Mouse (Mus musculus) layer of hippocampus, adult 2 months (tissue): ENCODE measurements around the gene Ralgps1. TPM values are rescaled to one million over a fixed set of nuclear protein-coding genes. Genes with fewer than 3 reads are reported as not detected.
A peak's percentile ranks its signal among the peaks of the same experiment; 100 is the strongest.

Experiments used
- DNase-seq, 2 experiments: peaks; one replicate each; pipeline ENCODE4 v3.0.0; 2022; ENCODE audit warnings: low spot score in 2 of 2
- H3K27ac ChIP-seq: fragments of 200-600 bp; 2 replicates; pipeline ENCODE4 v1.8.1; 2022
- H3K4me3 ChIP-seq: fragments of 200-600 bp; 2 replicates; pipeline ENCODE4 v1.8.1; 2022; ENCODE audit warnings: mild to moderate bottlenecking
- CTCF ChIP-seq: fragments of 200-600 bp; conservative IDR thresholded peaks from 2 replicates; pipeline ENCODE4 v1.8.1; 2022; ENCODE audit warnings: antibody characterized with exemption, mild to moderate bottlenecking, moderate library complexity
- long read RNA-seq, 2 experiments: library from polyadenylated mRNA; stranded (forward); transcript quantifications; one replicate each; pipeline ENCODE4 v2.0.0; 2021; ENCODE audit warnings: borderline mapping rate in 2 of 2
- total RNA-seq, 2 experiments: library from RNA; stranded (reverse); gene quantifications; 2 replicates each; pipeline ENCODE4 v1.2.3; 2021

Gene Ralgps1
- total RNA-seq, result 10 to 100 TPM; 68.2 TPM
- long read RNA-seq, experiment 1, full-length matches to known transcripts, result 9 of 29 reads
- long read RNA-seq, experiment 1, partial matches to known transcripts, result 2 of 29 reads
- long read RNA-seq, experiment 1, other reads (novel, unspliced or antisense), result 18 of 29 reads
- long read RNA-seq, experiment 2, full-length matches to known transcripts, result 14 of 41 reads
- long read RNA-seq, experiment 2, partial matches to known transcripts, result 5 of 41 reads
- long read RNA-seq, experiment 2, other reads (novel, unspliced or antisense), result 22 of 41 reads

GRCm38 (mm10) chr2:33370777-33371647, at the start of gene Ralgps1:
TSS of gene Ralgps1 (minus strand) at chr2:33371486.
- peak within 1 kb of the TSS; percentile 89 for H3K4me3 ChIP-seq
- no peak for TF ChIP-seq CTCF
- peak; percentile 95 to 98 for DNase-seq
- H3K27ac ChIP-seq, result peak within 1 kb of the TSS; percentile 99

- DNase-seq, result no peak
- TF ChIP-seq CTCF, result no peak
- H3K27ac ChIP-seq, result no peak overlapping the region
- H3K4me3 ChIP-seq, result no peak overlapping the region
Observed at GRCm38 (mm10) chr2:33417454-33417853, 46.2 kb upstream of the Ralgps1 start.

- no peak for DNase-seq
- H3K4me3 ChIP-seq, result no peak overlapping the region
- no peak for TF ChIP-seq CTCF
- no peak overlapping the region for H3K27ac ChIP-seq
Observed at GRCm38 (mm10) chr2:33414019-33414418, 42.7 kb upstream of the Ralgps1 start.

GRCm38 (mm10) chr2:33412111-33412510, 40.8 kb upstream of the Ralgps1 start:
- no peak overlapping the region for H3K4me3 ChIP-seq
- H3K27ac ChIP-seq, result no peak overlapping the region
- no peak for TF ChIP-seq CTCF
- DNase-seq, result no peak

GRCm38 (mm10) chr2:33403511-33404003, 32.3 kb upstream of the Ralgps1 start:
- DNase-seq, result no peak

GRCm38 (mm10) chr2:33402638-33403037, 31.4 kb upstream of the Ralgps1 start:
- DNase-seq, result no peak
- TF ChIP-seq CTCF, result no peak
- Histone ChIP-seq H3K27ac (no peak overlapping the region), H3K4me3 (no peak overlapping the region)

More at GRCm38 (mm10) chr2:33403511-33404003, 32.3 kb upstream of the Ralgps1 start:
- TF ChIP-seq CTCF, result no peak
- H3K4me3 ChIP-seq, result no peak overlapping the region
- H3K27ac ChIP-seq, result no peak overlapping the region

- TF ChIP-seq CTCF, result peak; percentile 91
- peak; percentile 75 to 76 for DNase-seq
- no peak overlapping the region for H3K4me3 ChIP-seq
- H3K27ac ChIP-seq, result no peak overlapping the region
Observed at GRCm38 (mm10) chr2:33402236-33402635, 30.9 kb upstream of the Ralgps1 start.

GRCm38 (mm10) chr2:33401217-33401616, 29.9 kb upstream of the Ralgps1 start:
- peak; percentile 71 for TF ChIP-seq CTCF
- Histone ChIP-seq H3K4me3 (no peak overlapping the region), H3K27ac (no peak overlapping the region)
- no peak for DNase-seq

GRCm38 (mm10) chr2:33400541-33400940, 29.3 kb upstream of the Ralgps1 start:
- TF ChIP-seq CTCF, result no peak

GRCm38 (mm10) chr2:33399091-33399490, 27.8 kb upstream of the Ralgps1 start:
- Histone ChIP-seq H3K27ac (no peak overlapping the region), H3K4me3 (no peak overlapping the region)
- no peak for TF ChIP-seq CTCF
- DNase-seq, result no peak

More at GRCm38 (mm10) chr2:33400541-33400940, 29.3 kb upstream of the Ralgps1 start:
- H3K27ac ChIP-seq, result no peak overlapping the region
- H3K4me3 ChIP-seq, result no peak overlapping the region
- DNase-seq, result no peak

- DNase-seq, result no peak
- Histone ChIP-seq H3K27ac (no peak overlapping the region), H3K4me3 (no peak overlapping the region)
- no peak for TF ChIP-seq CTCF
Observed at GRCm38 (mm10) chr2:33397036-33397435, 25.8 kb upstream of the Ralgps1 start.

- no peak overlapping the region for H3K27ac ChIP-seq
- no peak overlapping the region for H3K4me3 ChIP-seq
- DNase-seq, result no peak
- TF ChIP-seq CTCF, result no peak
Observed at GRCm38 (mm10) chr2:33395053-33395452, 23.8 kb upstream of the Ralgps1 start.

- no peak for TF ChIP-seq CTCF
- peak overlapping the region; percentile 75 for H3K27ac ChIP-seq
- DNase-seq, result peak; percentile 58
- no peak overlapping the region for H3K4me3 ChIP-seq
Observed at GRCm38 (mm10) chr2:33393951-33394635, 22.8 kb upstream of the Ralgps1 start.
